Mouse (Mus musculus): ENCODE results near the gene Ubn2. TPM values are rescaled to one million over a fixed set of nuclear protein-coding genes. Genes with fewer than 3 reads are reported as not detected.

Ubn2 gene
- 11.8 TPM for polyA plus RNA-seq (2017; shearing (Covaris generic))

DNA sequence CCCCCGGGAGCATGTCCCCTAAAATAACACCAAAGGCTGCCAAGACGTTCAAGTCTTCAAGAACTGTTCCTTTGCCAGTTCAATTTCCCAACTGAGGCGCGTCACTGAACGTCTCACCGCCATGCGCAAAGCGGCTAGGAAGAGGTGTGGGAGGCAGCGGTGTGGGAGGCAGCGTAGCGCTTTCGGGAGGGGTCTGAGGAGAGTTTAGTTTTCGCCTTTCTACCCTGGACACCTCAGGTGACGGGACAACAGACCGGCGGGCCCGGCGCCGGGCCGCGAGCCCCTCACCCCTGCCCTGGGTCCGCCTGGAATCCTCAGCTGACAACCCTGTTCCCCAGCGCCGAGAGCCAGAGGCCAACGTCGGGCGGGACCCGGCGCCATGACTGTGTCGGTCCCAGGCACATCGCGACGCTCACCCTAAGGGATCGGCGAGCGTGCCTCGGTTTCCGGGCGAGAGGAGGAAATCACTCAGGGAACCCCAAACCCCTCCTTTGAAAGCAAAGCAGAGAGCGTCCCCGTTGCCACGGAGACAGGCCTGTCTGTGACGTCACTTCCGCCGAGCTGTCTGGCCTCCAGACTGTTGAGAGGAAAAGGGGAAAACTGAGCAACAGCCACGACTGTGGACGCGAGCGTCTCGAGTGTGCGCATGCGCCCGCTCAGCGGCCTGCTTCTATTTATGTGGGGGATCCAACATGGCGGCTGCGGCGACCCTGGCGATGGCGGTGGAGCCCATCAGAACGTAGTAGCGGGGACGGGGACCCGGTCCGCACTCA, at the start of gene Ubn2:
Gene Ubn2, plus strand, starts transcription at position 690 of the 773 bp plus-strand sequence.

GRCm38 (mm10) chr6:38533428-38534405, 100.0 kb downstream of the Ubn2 start, which contains the start of gene Fmc1:
Fmc1 (plus strand) TSS chr6:38533502.

DNA sequence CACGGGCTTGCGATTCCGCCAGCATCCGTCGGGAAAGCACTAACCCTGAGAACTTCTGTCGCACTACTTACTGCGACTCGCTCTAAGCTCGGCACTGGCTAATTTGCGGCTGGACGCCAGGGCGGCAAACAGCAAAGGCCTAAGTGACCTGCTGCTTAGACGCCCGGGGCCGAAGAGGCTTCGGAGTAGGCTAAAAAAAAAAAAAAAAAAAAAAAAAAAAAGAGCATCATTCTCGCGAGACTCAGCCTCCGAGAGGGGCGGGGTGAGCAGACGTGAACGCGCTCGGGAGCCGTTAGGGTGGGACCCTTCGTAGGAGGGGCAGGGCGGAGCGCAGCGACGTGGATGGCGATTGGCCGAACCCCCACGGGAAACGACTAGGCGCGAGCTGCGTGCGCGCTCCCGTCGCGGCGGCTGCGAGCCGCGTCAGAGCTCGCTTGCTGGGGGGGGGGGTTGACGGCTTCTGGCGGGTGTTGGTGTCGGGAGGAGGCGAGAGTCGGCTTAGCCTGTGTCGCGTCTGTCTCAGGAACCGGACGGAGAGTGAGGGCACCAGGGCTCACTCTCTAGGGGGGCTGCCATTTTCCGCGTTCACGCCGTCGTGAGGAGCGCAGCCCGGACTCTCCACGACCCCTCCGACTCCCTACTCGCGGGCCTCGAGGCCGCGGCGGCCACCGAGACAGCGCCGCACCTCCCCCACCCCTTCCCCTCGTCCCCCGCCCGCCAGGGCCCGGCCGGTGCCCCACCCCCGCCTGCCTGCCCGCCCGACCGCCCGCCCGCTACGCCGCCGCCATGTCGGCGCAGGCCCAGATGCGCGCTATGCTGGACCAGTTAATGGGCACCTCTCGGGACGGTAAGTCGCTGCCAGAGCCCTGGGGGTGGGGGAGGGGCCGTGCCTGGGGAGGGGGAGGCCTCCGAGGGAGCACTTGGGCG, 117.6 kb downstream of the Ubn2 start, which contains the start of gene Luc7l2:
Gene Luc7l2, plus strand, starts transcription at position 273 of the 927 bp plus-strand sequence.

Other genes starting within 250 kb of the Ubn2 start
- gene D630045J12Rik, start 179.9 kb upstream of the Ubn2 start, polyA plus RNA-seq (2017; shearing (Covaris generic)) = 0.20 TPM
- 0.48 TPM for gene Zc3hav1l, start 134.7 kb upstream of the Ubn2 start, polyA plus RNA-seq (2017; shearing (Covaris generic))
- 121 TPM for gene Zc3hav1, start 79.3 kb upstream of the Ubn2 start, polyA plus RNA-seq (2017; shearing (Covaris generic))
- 0.24 TPM for gene Ttc26, start 52.5 kb upstream of the Ubn2 start, polyA plus RNA-seq (2017; shearing (Covaris generic))
- 55.1 TPM for gene Fmc1, start 99.6 kb downstream of the Ubn2 start, polyA plus RNA-seq (2017; shearing (Covaris generic))
- gene Luc7l2, start 117.4 kb downstream of the Ubn2 start, polyA plus RNA-seq (2017; shearing (Covaris generic)) = 34.3 TPM
- not detected for gene Klrg2, start 203.3 kb downstream of the Ubn2 start, polyA plus RNA-seq (2017; shearing (Covaris generic))
- gene Clec2l, start 229.1 kb downstream of the Ubn2 start, polyA plus RNA-seq (2017; shearing (Covaris generic)) = not detected